Mouse (Mus musculus) spleen, adult 2 months (tissue): ENCODE measurements around the gene Smok2b.
"Not testable (repeated sequence)": the region's sequence is repeated elsewhere in the genome, so short reads cannot be mapped to it uniquely, and the experiment has no call there.

Source experiments
- CTCF ChIP-seq: fragments of 200-500 bp; IDR thresholded peaks from 2 replicates; pipeline ENCODE4 v1.5.1; 2011; ENCODE audit warnings: mild to moderate bottlenecking, inconsistent platforms; ENCODE audit not compliant: insufficient read depth, insufficient read length, insufficient replicate concordance; ENCODE audit errors: extremely low read depth
- POLR2A ChIP-seq: fragments of 200-500 bp; IDR thresholded peaks from 2 replicates; pipeline ENCODE4 v1.6.1; 2011; ENCODE audit warnings: low read depth, low read length, inconsistent platforms

DNA sequence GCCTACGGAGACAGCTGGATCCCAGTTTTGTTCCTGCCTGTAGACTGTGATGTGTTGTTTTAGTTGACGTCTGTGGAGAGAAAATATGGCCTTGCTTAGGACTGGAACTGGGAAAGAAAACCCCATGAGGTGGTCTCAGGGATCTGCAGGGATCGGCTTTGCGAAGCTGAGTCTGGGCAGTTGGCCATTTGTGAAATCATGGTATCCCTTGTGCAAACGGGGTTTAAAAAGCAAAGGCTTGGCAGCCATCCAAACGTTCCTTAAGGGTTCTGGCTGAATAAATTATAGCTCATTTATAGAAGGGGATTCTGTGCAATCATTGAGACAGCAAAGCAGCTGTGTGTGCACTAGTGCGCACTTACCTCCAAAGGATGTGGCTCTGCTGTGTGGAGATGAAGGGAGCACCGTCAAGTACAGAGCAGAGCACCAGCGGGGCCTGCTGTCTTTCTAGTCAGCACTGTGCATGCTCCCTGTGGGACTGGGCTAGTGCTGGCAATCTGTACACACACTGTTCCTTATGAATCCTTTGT is 30.1 kb upstream of the Smok2b start:
- TF ChIP-seq POLR2A, CTCF: not testable (repeated sequence)
